Mouse (Mus musculus): ENCODE results near the gene Zfp882.
"Not testable (repeated sequence)": the region's sequence is repeated elsewhere in the genome, so short reads cannot be mapped to it uniquely, and the experiment has no call there.

GRCm38 (mm10) chr8:71903084-71903483 is 5.3 kb upstream of the Zfp882 start:
- TF ChIP-seq CTCF (IDR thresholded peaks at IDR 0.05; ENCODE audit: borderline replicate concordance, insufficient read depth, low read length); POLR2A (IDR thresholded peaks at IDR 0.05; ENCODE audit: low read depth, low read length): not testable (repeated sequence)

Measured in embryonic fibroblast, embryonic 13.5 days (primary cell).